Mouse (Mus musculus) layer of hippocampus, adult 18-20 months (tissue): Measurements from ENCODE around the gene Rora. TPM values are rescaled to one million over a fixed set of nuclear protein-coding genes. Genes with fewer than 3 reads are reported as not detected.
A peak's percentile ranks its signal among the peaks of the same experiment; 100 is the strongest.

ENCODE experiments used
- DNase-seq, 2 experiments: peaks; one replicate each; pipeline ENCODE4 v3.0.0; 2022; ENCODE audit warnings: low spot score in 2 of 2
- total RNA-seq, 2 experiments: library from RNA; stranded (reverse); gene quantifications; 2 replicates each; pipeline ENCODE4 v1.2.3; 2021

Rora gene
- total RNA-seq, 2 experiments from 2014 or later: 30.2 to 35.5 TPM

DNA sequence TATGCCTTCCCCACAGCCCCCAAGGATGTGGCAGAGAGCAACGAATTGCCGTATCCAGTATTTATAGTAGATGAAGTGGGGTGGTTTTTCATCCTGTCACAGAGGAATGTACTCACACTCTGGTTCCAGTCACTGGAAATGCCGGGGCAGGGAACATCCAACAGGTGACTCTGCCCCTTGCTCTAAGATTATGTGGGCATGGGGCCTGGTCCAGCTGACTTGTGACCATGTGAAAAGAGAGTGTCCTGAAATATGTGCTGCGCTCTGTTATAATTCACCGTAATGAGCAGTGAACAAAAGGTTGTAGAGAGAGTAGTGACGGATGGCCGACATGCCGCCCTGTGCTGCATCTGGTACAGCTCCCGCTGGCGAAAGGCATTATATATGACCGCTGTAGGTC is 282.0 kb downstream of the Rora start:
- DNase-seq: no peak

DNA sequence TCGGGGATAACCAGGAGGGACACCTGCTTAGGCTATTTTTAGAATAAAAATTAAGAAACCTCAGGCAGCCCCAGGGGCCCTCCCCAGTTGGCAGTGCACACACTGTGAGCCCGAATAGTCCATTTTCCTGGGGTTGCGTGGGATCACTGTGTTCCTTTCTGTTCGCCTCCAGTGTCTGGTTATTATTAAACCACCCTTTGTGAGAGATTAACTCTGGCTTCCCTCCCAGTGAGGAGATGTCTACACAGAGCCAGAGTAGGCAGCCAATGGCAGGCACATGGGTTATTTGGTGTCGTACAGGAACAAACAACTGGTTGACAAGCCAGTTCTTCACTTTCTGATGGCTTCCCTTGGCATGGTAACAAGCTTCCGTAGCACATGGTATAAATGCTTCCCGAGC is 287.5 kb downstream of the Rora start:
- DNase-seq: peak; percentile 40 to 88

DNA sequence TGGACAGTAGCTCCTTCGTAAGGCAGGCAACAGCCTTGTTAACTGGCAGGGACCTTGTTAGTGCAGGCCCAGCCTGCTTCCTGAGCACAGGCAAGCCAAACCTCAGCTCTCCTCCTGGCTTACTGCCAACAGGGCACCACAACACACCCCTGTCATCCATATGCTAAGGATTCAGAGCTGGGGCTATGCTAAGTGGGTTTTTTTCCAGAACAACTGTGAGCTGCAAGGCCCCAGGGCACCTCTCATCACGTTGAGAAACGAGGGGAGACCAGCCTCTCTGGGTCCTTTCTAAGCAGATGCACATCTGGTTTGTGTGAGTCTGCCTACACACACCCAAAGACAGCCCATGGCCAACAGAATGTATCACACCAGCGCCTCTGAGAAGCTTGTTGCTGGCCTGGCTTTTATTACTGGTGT is 289.0 kb downstream of the Rora start:
- DNase-seq: no peak

DNA sequence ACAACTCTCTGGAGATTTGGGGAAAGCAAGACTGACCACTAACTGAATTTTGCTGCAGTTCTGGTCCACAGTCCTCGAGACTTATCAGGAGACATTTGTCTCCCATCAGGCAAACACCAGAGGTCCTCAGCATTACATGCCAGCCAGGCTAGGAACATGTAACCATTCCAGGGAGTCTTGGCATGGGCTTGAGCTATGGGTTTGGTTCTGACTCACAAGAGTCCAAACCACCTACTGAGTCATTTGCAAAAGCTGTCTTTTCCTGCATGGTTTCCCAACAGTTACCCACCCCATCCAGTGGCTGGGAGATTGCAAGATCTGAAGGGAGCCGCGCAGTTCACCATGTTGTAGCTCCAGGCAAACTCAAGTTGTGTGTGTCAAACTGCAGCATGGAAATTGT is 290.4 kb downstream of the Rora start:
- no peak for DNase-seq

DNA sequence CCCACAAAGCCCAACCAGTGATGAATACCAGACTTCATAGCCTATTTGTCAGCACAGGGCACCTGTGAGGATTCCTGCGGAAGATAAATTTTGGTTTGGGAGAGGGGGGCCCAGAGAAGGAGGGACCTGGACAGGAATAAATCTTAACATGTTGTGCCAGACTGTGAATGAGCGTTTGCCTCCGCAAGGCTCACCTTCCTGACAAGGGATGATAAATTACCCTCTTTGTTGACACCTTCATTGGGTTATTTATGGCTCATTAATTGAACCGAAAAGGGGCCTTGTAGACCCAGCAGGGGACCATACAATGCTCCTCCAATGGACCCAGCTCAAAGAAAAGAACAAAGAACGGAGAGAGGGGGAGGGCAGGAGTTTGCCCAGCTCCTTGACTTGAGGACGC is 294.1 kb downstream of the Rora start:
- no peak for DNase-seq

DNA sequence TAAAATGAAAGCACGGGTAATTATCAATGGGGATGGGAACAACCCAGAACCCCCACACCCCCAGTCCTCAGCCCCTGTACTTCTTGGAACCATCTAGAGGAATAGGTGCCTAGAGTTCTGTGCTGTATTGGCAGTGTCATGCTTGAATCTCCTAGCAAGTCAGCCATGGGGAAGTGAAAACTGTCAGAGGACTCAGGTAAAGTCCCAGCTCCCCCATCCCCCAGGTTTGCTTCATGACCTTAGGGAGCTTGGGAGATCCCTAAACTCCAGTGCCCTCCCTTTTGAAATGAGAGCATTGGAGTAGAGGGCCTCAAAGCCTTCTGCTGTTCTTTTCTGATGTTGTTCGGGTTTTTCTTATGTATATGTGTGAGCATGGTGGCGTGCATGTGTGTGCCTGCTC is 294.6 kb downstream of the Rora start:
- no peak for DNase-seq

DNA sequence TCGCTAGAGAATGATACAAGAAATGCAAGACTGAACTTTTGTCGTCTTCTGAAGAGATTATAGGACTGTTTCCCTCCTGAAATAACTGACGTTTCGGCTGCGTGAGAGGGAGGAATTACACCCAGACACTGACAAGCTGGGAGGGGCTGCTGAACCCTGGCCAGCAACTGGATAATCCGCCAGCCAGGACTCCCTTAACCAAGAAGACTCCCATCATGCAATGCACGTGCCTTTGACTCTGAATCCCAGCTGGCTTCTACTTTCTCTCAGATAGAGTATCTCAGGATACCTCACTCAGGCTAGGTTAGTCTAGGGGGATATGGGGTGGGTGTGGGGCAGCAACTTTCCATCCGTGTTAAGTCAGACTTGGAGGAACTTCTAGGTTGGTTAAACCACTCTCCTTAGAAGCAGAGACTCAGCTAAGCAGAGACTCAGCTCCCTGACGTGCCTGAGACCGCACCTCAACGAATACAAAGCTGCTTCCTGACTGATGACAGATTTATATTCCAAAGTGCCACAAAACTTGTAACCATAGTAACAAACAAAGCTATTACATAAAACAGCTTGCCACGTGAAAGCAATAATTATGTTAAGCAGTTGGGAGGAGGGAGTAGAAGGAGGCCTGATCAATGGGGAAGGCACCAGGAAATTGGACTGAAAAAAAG is 302.8 kb downstream of the Rora start:
- peak in 1 of 2 experiments; percentile 34 for DNase-seq

DNA sequence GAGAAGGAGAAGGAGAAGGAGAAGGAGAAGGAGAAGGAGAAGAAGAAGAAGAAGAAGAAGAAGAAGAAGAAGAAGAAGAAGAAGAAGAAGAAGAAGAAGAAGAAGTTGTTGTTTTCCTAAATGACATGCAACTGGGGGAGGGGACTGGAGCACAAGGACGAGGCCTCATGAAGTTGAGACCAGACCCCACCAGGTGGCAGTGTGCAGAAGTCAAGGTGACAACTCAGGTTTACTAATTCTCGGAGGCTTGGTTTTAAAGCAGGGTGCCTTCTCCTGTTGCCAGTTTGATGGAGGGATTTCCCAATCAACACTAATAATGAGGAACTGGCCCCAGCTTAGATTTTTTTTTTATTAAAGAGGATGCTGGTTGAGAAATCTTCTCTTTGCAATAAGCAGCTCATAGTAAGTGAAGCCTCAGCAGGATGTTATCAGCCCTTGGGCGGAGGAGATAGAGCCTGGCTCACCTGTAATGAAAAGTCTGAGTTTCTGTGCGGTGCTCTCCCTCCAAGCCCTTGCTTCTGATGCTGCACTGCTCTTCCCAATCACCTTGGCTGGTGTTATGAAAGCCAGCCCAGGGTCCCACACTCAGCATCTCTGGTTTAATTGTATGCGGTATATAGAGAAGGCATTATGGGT is 303.5 kb downstream of the Rora start:
- peak in 1 of 2 experiments; percentile 34 for DNase-seq

DNA sequence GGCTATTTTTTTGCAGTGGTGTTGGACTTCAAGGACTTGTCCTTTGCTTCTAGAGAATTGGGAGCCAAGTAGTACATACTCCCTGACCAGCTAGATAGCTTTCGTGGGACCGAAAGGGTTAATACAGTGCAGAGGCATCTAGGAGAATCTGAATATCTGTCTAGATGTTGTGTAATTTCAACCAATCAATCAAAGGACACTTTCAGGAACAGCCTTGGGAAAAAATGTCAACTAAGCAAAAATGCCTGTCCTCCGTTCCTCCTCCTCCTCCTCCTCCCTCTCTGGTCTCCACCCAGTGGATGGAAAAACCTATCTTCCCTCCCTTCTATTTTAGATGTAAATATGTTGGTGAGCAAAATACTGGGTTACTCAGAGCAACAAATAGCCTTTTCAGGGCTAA is 304.2 kb downstream of the Rora start:
- no peak for DNase-seq

DNA sequence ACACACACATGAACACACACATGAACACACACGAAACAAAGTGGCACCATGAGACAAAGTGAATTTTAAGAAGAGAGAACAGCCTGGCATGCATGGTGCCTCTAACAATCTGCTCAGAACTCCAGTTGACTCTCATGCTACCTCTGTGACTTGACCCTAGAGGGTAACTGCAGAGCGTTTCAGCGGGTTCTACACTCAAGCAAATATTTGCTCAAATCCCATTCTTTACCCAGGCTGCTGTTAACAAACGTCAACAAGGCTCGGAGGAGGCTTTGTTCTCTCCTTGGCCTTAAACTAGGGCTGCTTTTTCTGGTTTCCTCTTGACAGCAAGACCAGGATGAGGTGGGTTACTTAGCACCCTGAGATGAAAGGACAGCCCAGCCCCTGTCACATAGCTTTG is 305.3 kb downstream of the Rora start:
- no peak for DNase-seq

DNA sequence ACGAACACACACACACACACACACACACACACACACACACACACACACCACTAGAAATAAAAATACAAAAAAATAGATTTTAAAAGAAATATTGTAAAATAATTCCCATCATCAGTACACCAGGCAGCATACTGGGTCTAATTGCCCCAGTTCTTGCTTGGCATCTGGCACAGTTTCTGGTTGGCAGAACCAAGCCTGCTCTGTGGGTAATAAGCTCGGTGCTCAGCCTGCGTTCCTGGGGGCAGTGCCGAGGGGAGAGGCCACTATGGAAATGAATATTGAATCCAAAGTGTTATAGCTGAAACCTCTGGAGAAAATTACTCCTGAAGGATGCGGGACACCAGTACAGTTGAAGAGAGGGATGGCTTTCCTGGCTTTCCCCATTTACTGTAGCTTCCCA is 310.3 kb downstream of the Rora start:
- peak in 1 of 2 experiments; percentile 40 for DNase-seq

DNA sequence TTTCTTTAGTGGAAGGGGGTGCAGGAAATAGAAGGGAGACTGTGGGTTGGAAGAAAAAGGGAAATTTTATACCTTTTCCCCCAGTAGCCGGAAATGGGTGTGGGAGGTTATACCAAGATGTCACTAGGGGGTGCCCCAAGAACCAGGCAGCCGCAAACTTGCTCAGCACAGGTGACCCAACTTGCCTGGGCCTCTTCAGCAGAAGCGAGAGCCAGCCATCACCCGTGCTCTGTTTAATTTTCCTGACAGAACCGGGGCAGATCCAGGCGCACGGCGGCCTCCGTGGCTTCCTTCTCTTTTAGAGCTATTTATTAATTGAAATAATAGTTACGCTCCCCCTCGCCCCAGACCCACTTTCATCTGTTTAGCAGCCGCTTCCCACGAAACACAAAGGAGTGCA is 313.0 kb downstream of the Rora start:
- no peak for DNase-seq

DNA sequence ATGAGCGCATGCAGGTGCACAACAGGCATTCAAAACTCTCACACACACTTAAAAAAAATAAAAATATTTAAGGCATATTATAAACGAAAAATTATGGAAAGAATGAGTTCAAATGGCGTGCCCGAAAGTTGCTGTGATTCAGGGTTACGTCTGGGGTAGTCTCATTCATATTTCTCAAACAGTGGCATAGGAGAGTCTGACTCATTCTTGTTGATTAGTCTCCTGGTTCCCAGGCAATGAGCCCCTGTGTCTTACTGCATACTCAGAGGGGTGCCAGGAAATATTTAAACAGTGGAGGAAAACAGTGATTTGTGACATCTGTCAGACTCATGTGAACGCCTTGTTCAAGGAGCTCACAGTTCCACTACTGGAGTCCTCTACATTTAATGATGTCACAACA is 316.5 kb downstream of the Rora start:
- DNase-seq: no peak

DNA sequence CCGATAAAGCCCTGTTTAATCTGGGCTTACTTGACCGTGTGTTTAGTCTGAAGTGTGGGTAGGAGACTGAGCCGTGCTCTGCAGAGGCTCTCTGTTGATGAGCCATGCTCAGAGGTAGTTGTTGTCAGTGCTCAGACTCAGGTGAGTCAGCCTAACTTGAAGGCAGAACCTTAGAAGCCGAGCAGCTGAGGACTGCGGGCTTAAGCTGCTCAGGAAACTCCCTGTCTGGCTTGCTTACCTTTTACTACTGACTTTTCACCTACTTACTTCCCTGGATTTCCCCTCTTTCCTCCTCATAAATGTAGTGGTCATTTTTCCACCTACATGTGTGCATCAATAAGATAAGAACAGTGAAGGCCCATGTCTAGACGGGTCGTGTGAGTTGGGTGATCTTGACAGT is 318.7 kb downstream of the Rora start:
- no peak for DNase-seq

DNA sequence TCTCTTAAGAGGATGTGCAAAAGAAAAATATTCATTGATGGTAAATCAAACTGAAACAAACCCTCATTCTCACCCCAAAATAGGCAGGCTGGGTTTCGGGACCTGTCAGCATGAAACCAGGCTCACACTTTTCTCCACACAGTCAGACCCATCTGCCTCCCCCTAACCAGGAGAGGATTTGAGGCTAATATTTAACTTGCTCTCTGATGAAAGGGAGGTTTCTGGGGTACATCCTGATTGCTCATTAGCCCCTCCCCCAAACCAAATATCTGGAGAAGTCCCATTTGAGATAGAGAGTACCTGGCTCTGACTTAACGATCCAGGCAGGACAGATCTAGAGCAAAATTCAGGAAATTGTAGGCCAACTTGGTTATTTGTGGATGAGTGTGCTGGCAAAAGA is 320.9 kb downstream of the Rora start:
- no peak for DNase-seq

DNA sequence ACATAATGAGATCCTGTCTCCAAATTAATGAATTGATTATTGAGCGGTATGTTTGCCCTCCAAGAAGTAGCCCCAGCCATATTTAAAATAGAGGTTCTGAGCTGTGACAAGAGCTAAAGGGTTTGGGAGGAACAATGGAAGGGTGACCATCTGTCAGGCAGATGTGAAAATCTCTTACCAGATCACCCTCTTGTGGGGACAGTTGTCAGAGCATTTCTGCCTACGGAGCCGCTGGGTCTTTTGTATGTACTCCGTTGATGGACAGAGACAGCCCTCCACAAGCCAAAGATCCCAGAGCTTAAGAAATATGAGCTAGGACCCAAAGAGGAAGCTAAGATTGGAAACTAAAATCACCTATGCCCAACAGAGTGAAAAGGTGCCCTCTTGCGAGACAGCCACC is 322.6 kb downstream of the Rora start:
- no peak for DNase-seq

DNA sequence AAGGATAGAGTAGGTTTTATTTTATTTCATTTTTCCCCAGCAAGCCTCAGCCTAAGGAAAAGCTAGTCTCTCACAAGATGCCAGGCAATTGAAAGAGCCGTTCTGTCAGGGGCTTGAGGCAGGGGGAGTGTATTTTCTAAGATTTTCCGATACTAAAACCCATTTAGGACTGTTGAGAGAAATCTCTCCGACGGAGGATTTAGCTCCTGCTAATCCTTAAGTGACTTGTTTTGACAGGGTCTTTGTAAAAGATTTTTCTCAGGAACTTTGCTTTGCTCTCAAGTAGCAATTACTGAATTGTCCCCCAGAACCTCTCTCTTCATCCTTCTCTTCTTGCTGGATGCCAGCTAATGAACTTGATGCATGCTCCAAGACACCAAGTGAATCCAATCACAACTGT is 323.3 kb downstream of the Rora start:
- no peak for DNase-seq

DNA sequence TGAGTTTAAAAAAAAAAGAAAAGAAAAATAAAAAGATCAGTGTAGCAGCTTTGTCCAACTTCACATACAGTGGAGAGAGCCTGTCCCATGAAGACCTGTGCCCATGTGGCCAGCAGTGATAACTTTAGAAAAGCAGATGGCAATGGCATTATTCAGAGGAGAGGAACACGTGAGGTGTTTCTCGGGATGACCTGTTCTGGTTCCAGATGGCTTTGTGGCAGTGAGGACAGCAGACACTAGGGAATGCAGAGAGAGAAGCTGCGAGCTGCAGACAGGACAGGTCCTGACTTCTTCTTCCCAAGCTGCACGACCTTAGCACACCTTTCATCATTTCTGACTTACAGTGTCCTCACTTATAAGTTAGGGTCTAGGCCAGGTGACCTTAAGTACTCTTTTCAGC is 325.1 kb downstream of the Rora start:
- DNase-seq: no peak

DNA sequence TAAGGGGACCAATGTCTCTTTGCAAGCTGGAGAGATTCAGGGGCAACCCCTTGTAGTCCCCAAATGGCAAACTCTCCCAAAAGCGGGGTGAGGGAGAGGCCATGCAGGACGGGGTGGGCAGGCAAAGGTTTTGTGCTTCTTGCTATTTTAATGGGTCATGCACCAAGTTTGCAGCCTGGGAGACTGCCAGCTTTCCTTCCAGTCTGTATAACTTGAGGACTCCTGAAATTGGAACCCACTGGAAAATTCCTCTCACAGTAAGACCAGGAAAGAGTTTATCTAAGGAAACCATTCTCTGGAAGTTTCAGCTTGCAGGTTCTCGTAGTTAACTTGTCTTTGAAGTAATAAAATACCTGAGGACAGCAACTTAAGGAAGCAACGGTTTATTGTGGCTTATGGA is 326.5 kb downstream of the Rora start:
- no peak for DNase-seq

DNA sequence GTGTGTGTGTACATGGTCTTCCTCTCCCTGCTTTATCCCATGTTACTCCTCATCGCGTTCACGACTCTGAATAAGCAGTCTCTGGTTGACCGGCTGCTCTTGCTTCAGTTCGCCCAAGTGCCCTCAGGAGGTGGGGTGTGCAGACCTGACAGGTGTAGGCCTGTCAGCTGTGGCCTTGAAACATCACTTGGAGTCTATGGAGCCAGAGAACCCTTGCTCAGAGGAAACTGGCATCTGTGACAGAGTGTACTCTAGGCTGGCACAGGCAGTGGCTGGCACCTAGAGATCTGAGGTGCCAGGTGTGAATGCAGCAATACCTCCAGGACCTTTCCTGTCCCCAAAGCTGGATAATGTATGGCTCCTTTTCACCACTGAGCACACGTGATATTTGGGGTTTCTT is 331.5 kb downstream of the Rora start:
- DNase-seq: no peak

DNA sequence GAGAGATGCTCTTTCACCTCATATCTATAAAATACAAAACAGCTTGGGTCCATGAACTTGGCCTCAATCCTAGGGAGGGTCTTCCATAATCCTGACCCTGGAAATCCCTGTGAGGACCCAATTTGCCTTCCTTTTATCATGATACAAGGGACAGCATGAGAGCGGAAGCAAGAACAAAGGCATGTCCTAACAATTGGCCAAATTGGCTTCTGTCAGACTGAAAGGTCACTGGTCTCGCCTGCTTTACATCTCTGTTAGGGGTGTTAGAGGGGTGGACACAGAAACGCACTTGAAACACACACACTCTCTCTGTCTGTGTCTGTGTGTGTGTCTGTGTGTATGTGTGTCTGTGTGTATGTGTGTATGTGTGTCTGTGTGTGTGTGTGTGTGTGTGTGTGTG is 332.2 kb downstream of the Rora start:
- no peak for DNase-seq

DNA sequence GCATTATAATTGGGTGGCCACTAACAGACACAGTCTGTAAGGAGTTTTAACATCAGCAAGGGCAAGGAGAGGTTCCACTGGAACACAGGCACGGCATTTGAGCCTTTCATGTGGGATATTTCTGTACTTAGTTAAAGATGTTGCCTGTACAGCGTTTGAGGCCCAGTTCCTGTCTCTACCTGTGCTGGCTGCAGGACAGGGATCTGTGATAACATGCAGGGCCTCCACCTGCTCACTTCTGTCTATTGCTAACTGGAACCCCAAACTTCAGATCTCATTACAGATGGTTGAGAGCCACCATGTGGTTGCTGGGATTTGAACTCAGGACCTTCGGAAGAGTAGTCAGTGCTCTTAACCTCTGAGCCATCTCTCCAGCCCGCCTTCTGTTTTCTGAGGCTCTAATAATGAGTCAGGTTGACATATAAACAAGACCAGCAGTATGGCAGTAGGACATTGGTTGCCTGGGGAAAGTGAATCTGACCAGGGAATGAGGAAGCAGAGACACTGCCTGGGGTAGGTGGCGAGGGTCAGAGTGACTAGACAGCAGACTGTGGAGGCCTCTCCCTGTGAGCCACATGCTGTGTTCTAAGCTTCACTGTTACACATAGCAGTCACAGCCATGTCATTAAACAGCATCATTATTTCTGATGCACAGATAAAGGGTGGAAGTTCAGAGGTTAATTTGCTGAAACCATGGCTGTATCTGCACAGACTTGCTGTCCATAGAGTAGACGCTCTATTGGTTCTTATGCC is 333.9 kb downstream of the Rora start:
- no peak for DNase-seq
